In the genomic region with DNA sequence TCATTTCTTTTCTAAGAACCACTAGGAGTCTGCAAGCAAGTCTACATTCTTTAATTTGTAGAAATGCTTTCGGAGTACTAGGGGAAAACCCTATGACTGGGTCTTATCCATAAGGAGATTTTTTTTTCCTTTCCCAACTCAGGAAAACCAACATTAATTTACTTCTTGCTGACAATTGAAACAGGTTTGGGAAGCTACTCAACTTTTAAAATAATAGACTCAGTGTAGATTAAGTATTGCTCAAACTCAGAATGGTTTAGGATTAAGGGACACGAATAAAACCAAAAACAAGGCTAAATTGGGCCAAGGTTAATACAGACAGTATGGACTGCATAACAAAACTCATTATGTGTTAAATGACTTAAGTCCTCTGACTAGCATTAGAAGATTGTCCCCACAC, we compare ENCODE assay signal across 16 mouse cellular contexts.
DNase-seq lines count a peak whose midpoint lies in the region; ATAC-seq and TF ChIP-seq lines count a peak whose summit lies in the region.
"Had no signal": no experiment of that assay in that cellular context is flagged by ENCODE, and none has a peak within 500 bp of the region (broad histone marks: within the 10 kb centered on the region; RNA-seq: fewer than 3 reads in every experiment).

No protein-coding gene starts in this region.

- 0 out of 2 replicates have a peak overlapping the region, but pooled peaks have one; percentile 6 for H3K4me2 ChIP-seq in embryonic facial prominence, embryonic 14.5 days (ENCODE audit: low read depth, low read length)
- no peak overlapping the region for H3K4me2 ChIP-seq in limb, embryonic 14.5 days (replicated peaks; ENCODE audit: low read depth, low read length, severe bottlenecking)
- no peak overlapping the region for H3K4me2 ChIP-seq in midbrain, postnatal 0 days (ENCODE audit: low read depth, low read length, poor library complexity, severe bottlenecking)
- H3K4me2 ChIP-seq: embryonic facial prominence, embryonic 15.5 days; forebrain, embryonic 12.5 days; heart, embryonic 11.5 days; hindbrain, embryonic 12.5 days; hindbrain, embryonic 15.5 days had no signal

- H3K27ac ChIP-seq in embryonic facial prominence, embryonic 14.5 days (replicated peaks; ENCODE audit: low read depth, low read length) = no peak overlapping the region
- H3K27ac ChIP-seq in embryonic facial prominence, embryonic 10.5 days (replicated peaks) = no peak overlapping the region
- peak overlapping the region; percentile 63 for H3K27ac ChIP-seq in gastrocnemius, adult 2 months
- H3K27ac ChIP-seq in limb, embryonic 14.5 days (replicated peaks; ENCODE audit: low read depth, low read length) = no peak overlapping the region
- no peak overlapping the region for H3K27ac ChIP-seq in midbrain, postnatal 0 days (ENCODE audit: low read depth, low read length)
- H3K27ac ChIP-seq: forebrain, embryonic 12.5 days; hindbrain, embryonic 12.5 days; hindbrain, embryonic 15.5 days had no signal

- TF ChIP-seq POLR2A in limb, embryonic 14.5 days (IDR thresholded peaks at IDR 0.05; ENCODE audit: borderline replicate concordance, extremely low read depth, insufficient read depth, insufficient read length) = no peak

- no peaks in the 10 kb centered on the region for H3K36me3 ChIP-seq in embryonic facial prominence, embryonic 14.5 days (ENCODE audit: control insufficient read depth, insufficient read depth, low read length)
- no peaks in the 10 kb centered on the region for H3K36me3 ChIP-seq in embryonic facial prominence, embryonic 10.5 days (replicated peaks)
- no peaks in the 10 kb centered on the region for H3K36me3 ChIP-seq in limb, embryonic 14.5 days (ENCODE audit: control insufficient read depth, insufficient read depth, low read length)
- no peaks in the 10 kb centered on the region for H3K36me3 ChIP-seq in midbrain, postnatal 0 days (ENCODE audit: insufficient read depth, low read length)
- H3K36me3 ChIP-seq: embryonic facial prominence, embryonic 15.5 days; forebrain, embryonic 12.5 days; G1E; hindbrain, embryonic 12.5 days; hindbrain, embryonic 15.5 days had no signal

- no peak for TF ChIP-seq CTCF in gastrocnemius, adult 2 months (IDR thresholded peaks at IDR 0.05)
- TF ChIP-seq CTCF in midbrain, postnatal 0 days (IDR thresholded peaks at IDR 0.05) = no peak

- no peak overlapping the region for H3K9ac ChIP-seq in embryonic facial prominence, embryonic 14.5 days (ENCODE audit: low read depth, low read length)
- no peak overlapping the region for H3K9ac ChIP-seq in limb, embryonic 14.5 days (ENCODE audit: low read depth, low read length, severe bottlenecking)
- no peak overlapping the region for H3K9ac ChIP-seq in midbrain, postnatal 0 days (replicated peaks; ENCODE audit: low read length, poor library complexity, severe bottlenecking)
- H3K9ac ChIP-seq: embryonic facial prominence, embryonic 15.5 days; forebrain, embryonic 12.5 days; hindbrain, embryonic 12.5 days; hindbrain, embryonic 15.5 days had no signal

- intact Hi-C loops in gastrocnemius, adult 2 months (cut with DNase I) = no loop called here
- intact Hi-C loops in gastrocnemius, postnatal 36 days (cut with DNase I) = no loop called here

- no peaks in the 10 kb centered on the region for H3K27me3 ChIP-seq in embryonic facial prominence, embryonic 14.5 days (replicated peaks; ENCODE audit: control insufficient read depth, insufficient read depth, low read length)
- H3K27me3 ChIP-seq in embryonic facial prominence, embryonic 10.5 days (replicated peaks; ENCODE audit: low read depth, poor library complexity, severe bottlenecking) = no peaks in the 10 kb centered on the region
- H3K27me3 ChIP-seq in limb, embryonic 14.5 days (ENCODE audit: control insufficient read depth, insufficient read depth, low read length) = no peaks in the 10 kb centered on the region
- no peaks in the 10 kb centered on the region for H3K27me3 ChIP-seq in midbrain, postnatal 0 days (ENCODE audit: insufficient read depth, low read length)
- H3K27me3 ChIP-seq: embryonic facial prominence, embryonic 15.5 days; forebrain, embryonic 12.5 days; hindbrain, embryonic 12.5 days; hindbrain, embryonic 15.5 days had no signal

- H3K4me1 ChIP-seq in embryonic facial prominence, embryonic 14.5 days (ENCODE audit: control insufficient read depth, insufficient read depth, low read length) = peaks cover 16% of the 10 kb centered on the region
- peaks cover 4% of the 10 kb centered on the region; the same call in 1 of the 2 replicates for H3K4me1 ChIP-seq in embryonic facial prominence, embryonic 10.5 days
- H3K4me1 ChIP-seq in limb, embryonic 14.5 days (ENCODE audit: control insufficient read depth, insufficient read depth, low read length) = peaks cover 12% of the 10 kb centered on the region
- H3K4me1 ChIP-seq in midbrain, postnatal 0 days (ENCODE audit: insufficient read depth, low read length) = no peaks in the 10 kb centered on the region
- H3K4me1 ChIP-seq: forebrain, embryonic 12.5 days had no signal

- H3K4me3 ChIP-seq in embryonic facial prominence, embryonic 14.5 days (ENCODE audit: low read depth, low read length) = no peak overlapping the region
- no peak overlapping the region for H3K4me3 ChIP-seq in embryonic facial prominence, embryonic 10.5 days
- no peak overlapping the region for H3K4me3 ChIP-seq in gastrocnemius, adult 2 months
- no peak overlapping the region for H3K4me3 ChIP-seq in limb, embryonic 14.5 days (replicated peaks; ENCODE audit: low read length)
- no peak overlapping the region for H3K4me3 ChIP-seq in midbrain, postnatal 0 days (ENCODE audit: low read depth, low read length)
- H3K4me3 ChIP-seq: embryonic facial prominence, embryonic 15.5 days; forebrain, embryonic 12.5 days; hindbrain, embryonic 12.5 days; hindbrain, embryonic 15.5 days had no signal

- DNase-seq in embryonic facial prominence, embryonic 14.5 days (ENCODE audit: low spot score) = no peak
- DNase-seq in embryonic facial prominence, embryonic 10.5 days (ENCODE audit: low spot score) = no peak
- no peak for DNase-seq in gastrocnemius, adult 2 months
- DNase-seq in gastrocnemius, postnatal 36 days = no peak
- peak; percentile 75 for DNase-seq in 3T3-L1 (ENCODE audit: low read depth, low spot score)
- no peak for DNase-seq in limb, embryonic 14.5 days (ENCODE audit: low spot score)
- no peak for DNase-seq in midbrain, postnatal 0 days (ENCODE audit: low spot score)
- DNase-seq: B cell, adult 2 months; cerebellum, adult 8-10 months; embryo, embryonic 11 days had no signal

- 67% methylated on average over 2 of the region's 2 CpGs for WGBS in embryonic facial prominence, embryonic 14.5 days
- WGBS in embryonic facial prominence, embryonic 10.5 days = 93% methylated on average over 2 of the region's 2 CpGs
- 66% methylated on average over 2 of the region's 2 CpGs for WGBS in limb, embryonic 14.5 days
- 87% methylated on average over 2 of the region's 2 CpGs for WGBS in midbrain, postnatal 0 days

- ATAC-seq in embryonic facial prominence, embryonic 14.5 days (ENCODE audit: low read depth) = no peak
- 0 out of 2 replicates have a peak, but pooled peaks have one; percentile 26 for ATAC-seq in limb, embryonic 14.5 days (ENCODE audit: low FRiP score, low read depth)
- no peak for ATAC-seq in midbrain, postnatal 0 days (ENCODE audit: low FRiP score)

- H3K9me3 ChIP-seq in embryonic facial prominence, embryonic 14.5 days (ENCODE audit: control insufficient read depth, low read length) = no peaks in the 10 kb centered on the region
- no peaks in the 10 kb centered on the region for H3K9me3 ChIP-seq in embryonic facial prominence, embryonic 10.5 days
- H3K9me3 ChIP-seq in limb, embryonic 14.5 days (ENCODE audit: control insufficient read depth, low read length) = no peaks in the 10 kb centered on the region
- no peaks in the 10 kb centered on the region for H3K9me3 ChIP-seq in midbrain, postnatal 0 days (ENCODE audit: low read length)
- H3K9me3 ChIP-seq: embryonic facial prominence, embryonic 15.5 days; forebrain, embryonic 12.5 days; G1E; hindbrain, embryonic 12.5 days; hindbrain, embryonic 15.5 days had no signal
